Mouse (Mus musculus) right cerebral cortex, adult 18-20 months (tissue): ENCODE results near the gene Abcc4.

ENCODE experiments used
- DNase-seq: peaks from one replicate; pipeline ENCODE4 v3.0.0; 2022; ENCODE audit warnings: mixed read lengths

Abcc4 gene

DNA sequence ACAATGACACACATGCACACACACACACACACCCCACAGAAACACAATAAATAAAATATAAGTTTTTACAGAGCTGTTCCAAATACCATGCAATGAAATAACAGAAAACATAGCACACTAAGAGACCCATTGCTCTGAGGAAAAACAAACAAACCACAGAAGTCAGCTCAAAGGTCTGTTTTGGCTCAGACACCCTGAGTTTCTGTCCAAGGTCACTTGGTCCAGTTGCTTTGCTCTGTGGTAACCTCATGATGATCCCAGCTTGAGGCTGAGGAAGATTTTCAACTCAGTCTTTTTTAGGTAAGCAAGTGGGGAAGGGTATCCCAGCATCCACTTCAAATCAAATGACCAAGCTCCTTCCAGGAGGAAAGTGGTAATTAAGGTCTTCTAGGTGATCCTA lies 4.9 kb upstream of the Abcc4 start:
- DNase-seq: no peak

DNA sequence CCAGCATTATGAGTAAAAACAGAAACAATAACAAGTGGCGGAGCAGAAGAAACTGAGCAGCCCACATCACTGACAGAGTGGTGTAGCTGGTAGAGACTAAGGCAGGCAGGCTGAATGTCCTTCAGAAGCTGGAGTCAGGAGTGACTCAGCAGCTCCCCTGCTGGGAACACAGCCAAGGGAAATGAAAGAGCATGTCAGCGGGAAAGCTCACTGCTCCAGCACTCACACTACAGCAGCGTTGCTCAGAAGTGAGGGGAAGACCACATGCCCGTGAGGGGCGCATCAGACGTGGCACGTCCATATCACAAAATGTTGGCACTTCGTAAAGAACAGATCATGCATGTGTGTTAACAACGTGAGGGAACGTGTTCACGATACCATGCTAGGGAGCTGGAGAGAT lies 3.7 kb upstream of the Abcc4 start:
- peak; percentile 95 for DNase-seq

DNA sequence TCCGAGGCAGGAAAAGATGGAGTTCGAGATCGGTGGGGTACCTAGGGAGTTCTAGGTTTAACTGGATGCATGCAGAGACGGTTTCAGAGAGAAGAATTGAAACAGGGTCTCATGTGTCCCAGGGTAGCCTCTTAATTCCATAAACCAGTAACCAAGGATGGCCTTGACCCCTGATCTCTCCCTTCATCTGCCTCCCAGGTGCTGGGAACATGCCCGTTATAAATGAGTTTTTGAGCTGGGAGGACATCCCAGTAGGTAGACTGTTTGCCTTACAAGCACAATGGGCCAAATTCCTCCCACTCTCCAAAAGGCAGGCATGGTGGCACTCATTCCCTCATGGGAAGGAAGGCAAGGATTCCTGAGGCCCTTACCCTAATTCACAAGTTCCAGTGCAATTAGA lies 2.1 kb upstream of the Abcc4 start:
- no peak for DNase-seq

DNA sequence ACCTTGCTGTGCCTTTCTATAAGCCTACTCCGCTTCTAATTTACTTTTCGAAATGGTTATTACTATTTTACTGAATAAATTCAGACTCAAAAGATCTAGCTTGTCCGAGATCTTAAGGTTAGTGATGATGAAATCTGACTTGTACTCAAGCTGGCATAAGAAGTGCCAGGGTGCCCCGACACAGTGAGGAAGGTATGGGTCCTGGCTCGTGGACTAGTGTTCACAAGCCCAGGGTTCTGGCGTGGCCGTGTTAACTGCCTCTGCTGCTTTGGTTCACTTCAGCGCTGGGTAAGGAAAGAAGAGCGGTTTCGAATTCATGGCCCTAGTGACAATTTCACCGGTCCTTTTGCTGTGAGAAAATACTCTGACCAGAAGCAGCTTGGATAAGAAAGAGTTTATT lies 943 bp upstream of the Abcc4 start:
- DNase-seq: no peak

DNA sequence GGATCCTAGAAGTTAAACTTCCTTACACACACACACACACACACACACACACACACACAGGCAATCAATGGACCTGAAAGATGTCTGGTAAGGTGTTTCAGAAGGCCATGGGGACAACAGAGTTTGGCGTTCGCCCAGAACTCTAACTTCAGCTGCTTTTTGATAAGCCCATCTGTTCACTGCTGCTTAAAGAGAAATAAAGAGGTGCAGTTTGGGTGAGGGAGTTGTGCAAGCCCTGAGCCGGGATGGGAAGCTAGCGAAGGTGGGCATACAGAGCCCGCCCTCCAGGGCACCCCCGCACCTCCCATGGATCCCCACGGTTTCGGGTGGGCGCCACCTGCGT lies 583 bp downstream of the Abcc4 start:
- no peak for DNase-seq

DNA sequence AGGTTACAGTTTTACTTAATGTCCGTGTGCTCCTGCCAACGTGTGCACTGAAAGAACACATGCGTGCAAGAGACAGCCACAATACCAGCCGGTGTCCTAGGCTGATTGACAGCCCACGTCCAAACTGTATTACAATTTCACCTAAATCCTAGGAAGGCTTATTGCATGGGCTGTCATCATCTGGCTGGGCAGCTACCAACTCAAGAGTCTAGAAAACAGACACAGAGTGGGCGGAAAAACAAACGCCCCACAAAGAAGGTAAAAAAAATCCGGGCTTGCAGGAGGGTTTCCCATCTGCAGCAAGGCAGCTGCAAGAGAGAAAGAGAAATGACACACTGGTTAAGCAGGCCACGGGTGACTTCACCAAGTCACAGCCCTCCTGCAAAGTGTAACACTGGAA lies 2.7 kb downstream of the Abcc4 start:
- DNase-seq: peak; percentile 27

DNA sequence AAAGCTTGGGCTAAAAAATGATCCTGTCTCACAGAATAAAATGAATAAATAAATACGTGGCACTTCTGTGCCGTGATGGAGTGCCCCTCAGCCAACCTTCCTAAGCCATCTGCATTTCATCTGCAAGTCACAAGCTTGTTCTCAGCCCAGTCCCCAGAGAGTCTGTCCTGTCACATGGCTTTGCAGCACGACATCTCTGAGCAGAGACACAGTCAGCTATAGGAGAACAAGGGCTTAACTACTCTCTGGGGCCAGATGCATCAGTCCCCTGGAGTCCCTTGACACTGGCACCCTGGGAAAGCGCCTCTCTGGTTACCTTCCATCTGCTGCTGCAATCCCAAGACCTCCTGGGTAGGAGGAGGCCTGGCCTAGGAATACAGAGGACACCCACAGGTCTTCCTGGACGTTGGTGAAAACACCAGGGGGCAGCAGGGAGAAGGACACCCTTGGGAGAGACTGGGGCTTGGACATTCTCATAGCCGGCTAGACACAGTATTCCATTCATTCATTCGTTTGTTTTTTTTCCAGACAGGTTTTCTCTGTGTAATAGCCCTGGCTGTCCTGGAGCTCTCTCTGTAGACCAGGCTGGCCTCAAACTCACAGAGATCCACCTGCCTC lies 3.9 kb downstream of the Abcc4 start:
- peak; percentile 26 for DNase-seq

DNA sequence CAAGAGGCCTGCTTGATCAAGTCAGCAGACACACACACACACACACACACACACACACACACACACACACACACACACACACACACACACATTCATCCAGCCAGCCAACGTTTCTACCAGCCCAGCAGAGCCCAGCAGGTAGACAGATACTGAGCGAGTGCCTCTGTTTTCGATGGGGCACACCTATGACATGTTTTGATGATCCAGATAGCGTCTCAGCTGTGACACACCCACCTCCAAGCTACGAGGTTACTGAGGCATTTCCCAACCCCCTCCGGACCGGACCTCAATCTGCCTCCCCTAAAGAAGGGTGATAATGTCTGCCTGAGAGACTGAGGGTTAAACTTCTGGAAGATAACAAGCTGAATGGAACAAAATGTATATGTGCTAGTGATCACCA lies 5.4 kb downstream of the Abcc4 start:
- no peak for DNase-seq

DNA sequence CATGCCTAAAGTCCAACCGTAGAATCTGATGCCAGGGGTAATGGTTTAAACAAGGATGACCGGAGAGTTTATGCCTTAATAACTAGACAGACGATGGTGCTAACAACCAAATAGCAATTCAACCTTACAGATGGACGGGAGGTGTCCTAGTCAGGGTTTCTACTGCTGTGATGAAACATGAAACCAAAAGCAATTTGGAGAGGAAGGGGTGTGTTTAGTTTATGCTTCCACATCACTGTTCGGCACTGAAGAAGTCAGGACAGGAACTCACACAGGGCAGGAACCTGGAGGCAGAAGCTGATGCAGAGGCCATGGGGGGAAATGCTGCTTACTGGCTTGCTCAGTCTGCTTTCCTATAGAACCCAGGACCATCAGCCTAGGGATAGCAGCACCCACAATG lies 6.1 kb downstream of the Abcc4 start:
- no peak for DNase-seq

DNA sequence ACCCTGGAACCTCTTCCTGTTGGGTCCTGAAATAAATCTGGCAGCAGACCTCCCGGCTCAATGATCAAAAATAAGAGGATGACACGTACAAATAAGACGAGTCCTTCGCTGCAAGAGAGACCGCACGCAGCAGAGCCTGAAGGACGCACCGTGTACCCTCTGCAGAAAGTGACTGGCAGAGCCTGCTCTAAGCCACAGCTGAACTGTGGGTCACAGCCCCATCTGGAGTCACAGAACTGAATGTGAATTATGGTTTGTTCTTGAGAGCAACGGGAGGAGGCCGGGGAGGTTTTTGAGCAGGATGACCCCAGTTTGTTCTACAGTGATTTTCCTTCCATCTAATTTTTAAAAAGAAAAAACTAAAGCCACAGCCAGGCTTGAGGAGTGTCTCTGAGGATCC lies 6.5 kb downstream of the Abcc4 start:
- DNase-seq: no peak

DNA sequence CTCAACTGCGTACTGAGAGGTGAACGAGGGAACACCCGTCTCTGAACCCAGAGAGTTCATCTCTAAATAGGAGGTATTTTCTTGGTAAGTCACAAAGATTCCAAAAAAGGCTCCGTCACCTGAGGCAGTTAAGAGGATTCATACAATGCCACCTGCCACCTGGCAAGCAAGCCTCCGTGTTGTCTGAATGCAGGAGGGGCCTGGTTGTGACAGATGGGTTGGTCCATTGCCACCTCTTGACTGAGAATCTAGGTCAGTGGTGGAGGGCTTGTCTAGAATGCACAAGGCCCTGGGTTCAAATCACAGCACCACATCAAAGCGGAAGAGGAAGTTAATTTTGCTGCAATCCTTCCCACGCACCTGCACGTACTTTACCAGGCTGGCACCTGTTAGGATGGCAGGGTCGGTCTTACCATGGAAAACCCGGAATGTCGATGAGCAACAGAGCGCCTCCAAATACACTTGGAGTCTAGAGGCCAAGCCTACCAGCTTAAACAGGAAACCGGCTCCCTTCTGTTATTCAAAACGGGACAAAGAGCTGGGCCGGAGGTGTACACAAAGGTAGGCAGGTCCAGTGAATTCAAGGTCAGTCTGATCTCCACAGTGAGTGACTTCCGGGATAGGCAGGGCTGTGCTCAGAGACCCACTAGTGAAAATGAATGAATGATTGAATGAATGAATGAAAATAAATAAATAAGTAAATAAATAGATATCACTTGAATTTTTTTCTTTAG lies 9.3 kb downstream of the Abcc4 start:
- DNase-seq: no peak

DNA sequence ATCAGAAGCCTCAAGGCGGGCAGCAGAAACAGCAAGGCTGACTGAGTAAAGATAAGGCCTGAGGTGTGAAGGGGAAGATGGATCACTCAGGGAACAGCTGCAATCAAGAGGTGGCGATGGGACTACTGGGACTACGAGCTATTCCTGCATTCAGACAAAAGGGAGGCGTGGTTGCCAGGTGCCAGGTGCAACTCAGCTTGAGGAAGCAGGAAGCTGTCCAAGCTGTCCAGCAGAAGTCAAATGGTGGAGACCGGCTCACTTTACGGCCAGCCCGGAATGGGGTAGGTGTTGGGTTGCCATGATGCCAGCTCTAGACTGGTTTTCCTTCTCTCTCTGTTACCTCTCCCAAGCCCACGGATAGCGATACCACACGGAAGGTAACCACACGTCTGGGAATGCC lies 10.2 kb downstream of the Abcc4 start:
- no peak for DNase-seq

DNA sequence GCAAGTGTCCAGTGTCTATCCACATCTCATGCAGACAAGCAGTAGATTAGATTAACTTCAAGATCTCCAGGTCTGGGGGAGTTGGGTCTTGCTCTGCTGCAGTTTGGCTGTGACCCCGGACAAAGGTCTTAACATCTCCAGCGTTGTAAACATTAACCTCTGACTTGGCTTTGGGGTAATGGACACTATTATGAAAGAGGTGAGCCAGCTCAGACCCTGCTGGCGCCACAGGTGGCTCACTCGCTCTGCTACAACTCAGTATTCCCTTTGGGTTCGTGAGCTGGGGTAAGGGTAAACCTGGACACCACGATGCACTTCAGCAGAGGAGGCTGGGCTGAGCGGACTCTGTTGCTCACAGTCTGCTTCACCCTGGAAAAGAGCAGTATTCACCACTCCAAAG lies 11.7 kb downstream of the Abcc4 start:
- no peak for DNase-seq

DNA sequence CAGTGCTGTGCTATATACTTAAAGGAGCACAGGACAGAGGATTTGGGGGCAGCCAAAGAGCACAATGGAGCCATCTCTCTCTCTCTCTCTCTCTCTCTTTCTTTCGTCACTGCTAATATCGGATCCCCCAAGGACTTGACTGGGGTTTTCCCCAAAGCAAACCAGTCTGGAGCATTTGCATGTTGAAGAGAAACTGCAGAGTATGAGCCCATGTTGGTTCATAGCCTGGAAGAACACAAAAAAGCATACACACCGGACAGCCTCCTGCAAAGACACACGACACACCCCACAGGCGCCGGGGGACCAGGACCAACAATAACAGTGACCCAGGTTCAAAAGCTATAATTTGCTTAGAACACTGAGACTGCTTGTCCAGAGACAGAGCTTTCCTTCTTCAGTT lies 14.1 kb downstream of the Abcc4 start:
- DNase-seq: no peak

DNA sequence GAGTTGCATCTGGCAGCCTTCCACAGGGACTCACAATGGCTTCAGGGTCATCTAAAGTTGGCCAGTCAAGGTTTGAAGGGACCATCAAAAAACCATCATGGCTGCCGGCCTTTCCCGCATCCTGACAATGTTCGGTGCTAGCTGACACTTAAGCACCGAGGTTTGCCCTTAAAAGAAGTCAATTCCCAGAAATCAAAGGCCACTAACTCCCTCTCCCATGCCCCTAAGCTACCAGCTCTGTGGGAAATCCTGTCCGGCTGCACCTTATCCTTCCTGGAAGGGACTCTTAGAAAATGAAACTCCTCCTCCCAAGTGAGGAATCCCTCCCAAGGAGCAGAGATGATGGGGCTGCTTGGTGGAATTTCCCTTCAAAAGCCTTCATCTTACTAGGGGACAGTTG lies 14.6 kb downstream of the Abcc4 start:
- no peak for DNase-seq

DNA sequence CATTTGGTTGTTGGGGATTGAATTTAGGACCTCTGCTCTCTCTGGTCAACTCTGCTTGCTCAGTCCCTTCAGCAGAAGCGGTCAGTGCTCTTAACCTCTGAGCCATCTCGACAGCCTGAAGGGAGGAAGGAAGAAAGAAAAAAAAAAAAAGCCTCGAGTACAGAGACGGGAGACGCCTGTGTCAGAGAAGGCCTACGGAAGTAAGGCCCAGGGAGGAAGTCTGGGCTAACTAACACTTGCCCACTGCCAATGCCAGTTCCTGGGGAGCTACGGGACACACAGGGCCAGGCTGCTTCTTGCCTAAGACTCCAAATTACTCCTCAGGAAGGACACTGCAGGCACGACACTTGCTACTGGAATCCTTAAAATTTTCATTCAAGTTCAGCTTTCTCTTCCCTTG lies 15.1 kb downstream of the Abcc4 start:
- no peak for DNase-seq

DNA sequence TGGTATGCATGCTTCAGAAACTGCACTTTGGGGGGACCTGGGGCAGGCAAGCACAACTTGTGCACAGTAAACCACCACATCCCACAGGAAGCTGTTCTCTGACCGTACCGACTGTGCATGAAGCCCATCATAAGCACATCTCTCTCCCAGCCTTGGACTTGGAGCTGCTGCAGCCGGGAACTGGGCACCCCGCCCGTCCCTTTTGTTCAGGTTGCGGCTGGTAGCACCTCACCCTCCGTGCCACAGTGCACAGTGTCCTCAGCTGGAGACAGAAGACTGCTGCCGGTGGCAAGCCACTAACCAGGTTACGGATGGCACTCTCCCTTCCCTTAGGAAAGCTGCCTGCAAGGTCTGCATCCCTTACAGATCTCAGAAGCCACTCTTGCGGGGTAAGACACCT lies 15.7 kb downstream of the Abcc4 start:
- DNase-seq: no peak

DNA sequence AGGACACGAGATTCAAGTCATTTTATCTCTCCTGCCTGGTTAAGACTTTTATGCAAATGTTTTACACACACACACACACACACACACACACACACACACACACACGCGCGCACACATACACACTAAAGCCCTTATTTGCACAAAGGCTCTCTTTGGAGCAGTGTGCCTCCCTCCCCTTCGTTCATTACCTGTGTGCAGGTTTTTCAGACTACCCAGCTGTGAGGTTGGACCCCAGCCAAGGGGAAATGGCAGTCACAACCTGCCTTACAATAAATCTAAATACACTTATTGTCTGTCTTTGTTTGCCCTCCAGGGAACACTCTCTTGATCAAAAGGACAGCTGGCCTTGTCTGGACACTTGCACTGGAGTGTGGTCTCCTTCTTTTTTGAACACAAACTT lies 17.4 kb downstream of the Abcc4 start:
- no peak for DNase-seq

DNA sequence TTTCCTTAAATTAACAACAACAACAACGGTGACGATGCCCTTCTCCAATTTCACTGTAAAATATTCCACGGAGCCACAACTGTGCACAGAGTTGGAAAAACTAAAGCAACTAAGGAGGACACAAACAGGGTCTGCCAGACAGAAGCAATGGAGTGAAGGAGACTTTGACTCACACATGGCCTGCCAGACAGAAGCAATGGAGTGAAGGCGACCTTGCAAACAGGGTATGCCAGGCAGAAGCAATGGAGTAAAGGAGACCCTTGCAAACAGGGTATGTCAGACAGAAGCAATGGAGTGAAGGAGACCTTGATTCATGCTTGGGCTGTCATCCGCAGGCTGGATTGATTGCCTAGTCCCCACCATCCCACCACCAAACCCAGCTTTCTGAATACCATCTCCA lies 19.2 kb downstream of the Abcc4 start:
- no peak for DNase-seq

DNA sequence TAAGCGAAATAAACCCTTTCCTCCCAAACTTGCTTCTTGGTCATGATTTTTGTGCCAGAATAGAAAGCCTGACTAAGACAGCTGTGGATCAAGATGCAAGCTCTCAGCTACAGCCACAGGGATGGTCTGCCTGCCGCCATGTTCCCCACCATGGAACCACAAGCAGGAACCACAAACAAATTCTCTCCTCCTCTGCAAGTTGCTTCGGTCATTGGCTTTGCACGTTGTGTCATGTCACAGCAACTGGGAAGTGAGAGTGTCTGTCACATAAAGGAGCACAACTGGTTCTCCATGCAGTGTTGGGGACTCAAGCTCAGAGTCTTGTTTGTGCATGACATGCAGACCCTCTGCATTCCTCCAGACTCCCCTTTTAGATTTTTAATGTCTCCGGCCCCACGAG lies 20.4 kb downstream of the Abcc4 start:
- no peak for DNase-seq

DNA sequence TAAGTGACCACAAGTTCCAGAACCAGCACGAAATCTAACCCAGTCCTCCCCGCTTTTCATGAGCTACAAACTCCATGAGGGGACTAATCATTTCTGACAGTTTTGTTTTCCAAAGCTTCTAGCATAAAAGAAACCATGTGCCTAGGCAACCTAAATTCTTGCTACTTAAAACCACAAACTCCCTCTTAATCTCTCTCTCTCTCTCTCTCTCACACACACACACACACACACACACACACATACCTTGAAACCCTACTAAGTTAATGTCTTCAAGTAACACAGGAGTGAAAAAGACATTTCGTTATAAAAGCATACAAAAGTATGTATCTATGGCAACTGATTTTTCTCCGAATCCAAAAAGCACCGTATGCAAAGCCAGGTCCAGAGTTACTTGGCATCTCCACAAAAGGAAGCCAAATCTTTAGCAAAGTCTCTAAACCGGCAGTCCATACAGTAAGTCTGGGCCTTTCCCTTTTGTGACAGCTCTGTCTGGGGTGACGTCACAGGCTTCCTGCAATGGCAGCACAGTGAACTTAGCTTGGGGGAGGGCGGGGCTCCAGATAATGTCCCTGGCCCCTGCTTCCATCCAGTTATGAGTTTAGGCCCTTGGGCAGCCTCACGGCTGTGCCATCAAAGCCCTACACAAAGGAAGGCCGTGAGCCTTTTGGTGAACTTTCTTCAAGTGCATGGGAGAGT lies 23.5 kb downstream of the Abcc4 start:
- DNase-seq: no peak

DNA sequence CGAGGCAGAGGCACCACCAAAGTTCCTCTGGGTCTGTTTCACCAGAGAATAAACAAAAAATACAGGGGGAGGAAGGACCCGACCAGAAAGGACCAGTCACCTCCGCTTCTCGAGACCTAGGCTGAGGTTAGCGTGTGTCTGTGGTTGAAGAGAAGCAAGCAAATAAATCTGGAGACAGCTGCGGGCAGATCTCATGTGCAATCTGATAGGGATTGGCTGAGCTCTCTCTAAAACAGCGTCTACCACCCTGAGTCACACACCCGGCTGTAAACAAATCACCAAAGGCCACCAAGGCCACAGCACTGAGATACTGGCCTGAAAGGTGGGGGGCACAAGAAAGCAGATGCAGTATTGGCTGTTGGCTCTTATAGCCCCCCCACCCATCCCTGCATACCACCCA lies 24.9 kb downstream of the Abcc4 start:
- no peak for DNase-seq

DNA sequence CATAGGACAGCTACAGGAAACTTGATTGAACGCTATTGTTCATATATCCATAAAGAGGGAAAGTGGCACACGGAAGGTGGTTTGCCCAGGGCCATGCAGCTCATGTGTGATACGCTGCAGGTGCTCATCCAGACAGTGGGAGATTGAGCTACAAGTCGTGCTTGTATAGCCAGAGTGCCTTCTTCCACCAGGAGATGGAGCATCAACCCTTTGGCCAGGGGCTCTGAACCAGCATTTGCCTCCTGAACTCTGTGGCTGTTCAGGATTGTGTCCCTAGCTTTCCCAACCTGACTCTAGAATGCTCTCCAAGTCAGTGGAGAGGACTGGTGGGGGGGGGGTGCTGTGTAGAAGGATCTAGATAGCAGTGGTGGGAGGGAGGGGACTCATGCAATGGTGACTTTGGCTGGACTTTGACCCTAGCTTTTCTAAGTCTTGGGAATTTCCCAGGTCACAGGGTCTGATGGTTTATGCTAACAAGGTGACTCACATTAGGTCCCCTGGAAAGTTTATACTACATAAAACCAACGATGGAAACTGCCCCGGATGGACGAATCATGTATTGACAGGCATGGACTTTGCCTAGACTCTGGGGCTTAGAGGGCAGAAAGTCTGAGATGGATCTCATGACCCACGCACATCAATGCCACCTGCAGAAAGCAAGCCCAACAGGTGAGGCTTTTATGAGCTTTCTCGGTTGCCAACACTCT lies 27.6 kb downstream of the Abcc4 start:
- DNase-seq: no peak
